Mouse (Mus musculus): ENCODE results near the gene Tedc2. TPM values are rescaled to one million over a fixed set of nuclear protein-coding genes. Genes with fewer than 3 reads are reported as not detected.

Tedc2 gene
- polyA plus RNA-seq, 1 experiment = 24.5 TPM

DNA sequence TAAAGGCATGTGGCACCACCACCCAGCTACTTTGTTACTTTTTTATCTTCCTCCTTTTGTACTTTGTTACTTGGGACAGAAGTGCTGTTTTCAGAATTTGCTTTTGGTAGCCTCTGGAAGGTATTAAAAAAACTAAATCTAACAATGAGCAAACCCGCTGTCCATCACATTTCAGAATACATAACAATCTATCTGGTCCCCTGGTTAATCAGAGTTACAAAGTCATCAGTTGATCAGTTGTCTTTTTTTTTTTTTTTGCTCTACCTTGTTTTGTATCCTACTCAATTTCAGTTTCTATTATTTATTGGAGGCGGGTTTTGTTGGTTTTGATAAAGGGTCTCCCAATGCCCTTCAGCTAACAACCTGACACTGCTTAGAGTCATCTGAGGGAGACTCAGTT is 31.7 kb upstream of the Tedc2 start:
- Histone ChIP-seq H3K36me3 (ENCODE audit: control insufficient read depth, insufficient read depth, low read length, poor library complexity, severe bottlenecking) (peaks cover 18% of the 10 kb centered on the region), H3K9ac (ENCODE audit: low read depth, poor library complexity, severe bottlenecking) (peak overlapping the region; percentile 64), H3K9me3 (replicated peaks; ENCODE audit: control insufficient read depth, insufficient read depth, low read length, poor library complexity, severe bottlenecking) (no peaks in the 10 kb centered on the region), H3K4me3 (ENCODE audit: low read depth, low read length) (no peak overlapping the region), H3K4me1 (ENCODE audit: control insufficient read depth, insufficient read depth, low read length) (no peaks in the 10 kb centered on the region), H3K27ac (ENCODE audit: insufficient read depth, low read length) (peak overlapping the region; percentile 81), H3K27me3 (ENCODE audit: control insufficient read depth, insufficient read depth, low read length, poor library complexity, severe bottlenecking) (no peaks in the 10 kb centered on the region)
- TF ChIP-seq CTCF (IDR thresholded peaks at IDR 0.05; ENCODE audit: low read depth, low read length) = no peak
- no peak for TF ChIP-seq EP300 (IDR thresholded peaks at IDR 0.05; ENCODE audit: insufficient read depth, low read depth, low read length)
- TF ChIP-seq POLR2A (IDR thresholded peaks at IDR 0.05; ENCODE audit: insufficient read depth, low read length) = no peak

DNA sequence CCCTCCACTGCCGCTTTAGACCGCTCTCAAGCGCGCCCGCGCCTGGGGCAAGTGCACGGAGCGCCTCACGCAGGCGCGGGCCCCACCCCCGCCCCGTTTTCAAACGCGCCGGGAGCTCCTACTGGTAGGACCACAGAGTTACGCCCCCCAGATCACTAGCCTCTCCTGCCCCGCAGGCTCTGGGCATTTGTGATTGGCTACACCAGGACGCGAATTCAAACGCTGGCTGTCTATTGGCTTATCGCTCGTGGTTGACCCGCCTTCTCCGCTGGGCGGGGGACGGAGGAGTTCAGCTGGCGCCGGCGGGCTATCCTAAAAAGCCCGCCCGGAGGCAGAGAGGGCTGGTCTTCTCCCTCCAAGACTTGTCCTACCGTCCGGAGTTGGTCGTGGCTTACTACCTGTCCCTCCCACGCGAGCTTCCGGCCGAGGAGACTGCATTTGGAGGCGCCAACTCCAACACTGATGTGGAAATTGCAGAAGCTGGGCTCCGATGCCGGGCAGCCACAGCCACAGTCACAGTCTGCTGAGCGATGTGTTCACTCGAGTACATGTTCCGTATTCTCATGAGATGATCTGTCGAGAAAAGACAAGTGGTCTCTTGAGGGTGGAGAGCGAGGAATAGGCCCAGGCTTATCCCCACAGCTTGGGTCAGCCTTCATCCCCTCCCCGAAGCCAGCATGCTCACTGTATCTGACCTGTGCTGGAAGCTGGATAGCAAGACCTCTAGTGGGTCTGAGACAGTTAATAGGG is 30.8 kb upstream of the Tedc2 start, which contains the start of gene Ccnf:
Ccnf (minus strand) TSS at position 165 of the 750 bp plus-strand sequence.
- no peaks in the 10 kb centered on the region for H3K9me3 ChIP-seq (replicated peaks; ENCODE audit: control insufficient read depth, insufficient read depth, low read length, poor library complexity, severe bottlenecking)
- no peaks in the 10 kb centered on the region for H3K27me3 ChIP-seq (ENCODE audit: control insufficient read depth, insufficient read depth, low read length, poor library complexity, severe bottlenecking)
- peaks cover 26% of the 10 kb centered on the region for H3K36me3 ChIP-seq (ENCODE audit: control insufficient read depth, insufficient read depth, low read length, poor library complexity, severe bottlenecking)
- no peaks in the 10 kb centered on the region for H3K4me1 ChIP-seq (ENCODE audit: control insufficient read depth, insufficient read depth, low read length)
- peak within 1 kb of the TSS; percentile 81 for H3K27ac ChIP-seq (ENCODE audit: insufficient read depth, low read length)
- peak; percentile 37 for TF ChIP-seq POLR2A (IDR thresholded peaks at IDR 0.05; ENCODE audit: insufficient read depth, low read length)
- no peak; the same call in 1 of the 2 replicates for TF ChIP-seq EP300 (IDR thresholded peaks at IDR 0.05; ENCODE audit: insufficient read depth, low read depth, low read length)
- H3K4me3 ChIP-seq (ENCODE audit: low read depth, low read length) = peak within 1 kb of the TSS; percentile 100
- peak within 1 kb of the TSS; percentile 98 for H3K9ac ChIP-seq (ENCODE audit: low read depth, poor library complexity, severe bottlenecking)

GRCm38 (mm10) chr17:24250988-24251319 is 30.3 kb upstream of the Tedc2 start:
- Histone ChIP-seq H3K27me3 (ENCODE audit: control insufficient read depth, insufficient read depth, low read length, poor library complexity, severe bottlenecking) (no peaks in the 10 kb centered on the region), H3K36me3 (ENCODE audit: control insufficient read depth, insufficient read depth, low read length, poor library complexity, severe bottlenecking) (peaks cover 31% of the 10 kb centered on the region), H3K4me1 (ENCODE audit: control insufficient read depth, insufficient read depth, low read length) (no peaks in the 10 kb centered on the region), H3K9me3 (replicated peaks; ENCODE audit: control insufficient read depth, insufficient read depth, low read length, poor library complexity, severe bottlenecking) (no peaks in the 10 kb centered on the region), H3K27ac (ENCODE audit: insufficient read depth, low read length) (peak overlapping the region; percentile 31), H3K9ac (ENCODE audit: low read depth, poor library complexity, severe bottlenecking) (peak overlapping the region; percentile 98), H3K4me3 (ENCODE audit: low read depth, low read length) (peak overlapping the region; percentile 100)
- no peak for TF ChIP-seq CTCF (IDR thresholded peaks at IDR 0.05; ENCODE audit: low read depth, low read length)
- TF ChIP-seq EP300 (IDR thresholded peaks at IDR 0.05; ENCODE audit: insufficient read depth, low read depth, low read length) = 0 out of 2 replicates have a peak, but pooled peaks have one; percentile 57

DNA sequence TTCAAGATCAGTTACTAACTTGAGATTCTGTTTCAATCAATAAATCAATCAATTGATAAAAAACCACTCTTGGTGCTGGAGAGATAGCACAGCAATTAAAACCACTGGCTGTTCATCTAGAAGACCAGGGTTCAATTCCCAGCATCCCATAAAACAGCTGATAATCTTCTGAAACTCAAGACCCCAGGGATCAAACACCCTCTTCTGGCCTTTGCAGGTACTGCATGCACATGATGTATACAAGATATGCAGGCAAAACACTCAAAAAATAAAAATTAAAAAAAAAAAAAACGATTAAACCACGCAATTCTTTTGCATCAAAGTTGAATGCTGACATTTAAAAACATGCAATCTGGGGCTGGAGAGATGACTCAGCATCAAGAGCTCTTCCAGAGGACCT is 28.0 kb upstream of the Tedc2 start:
- Histone ChIP-seq H3K9me3 (replicated peaks; ENCODE audit: control insufficient read depth, insufficient read depth, low read length, poor library complexity, severe bottlenecking) (peaks cover 3% of the 10 kb centered on the region; the same call in 1 of the 2 replicates), H3K4me3 (ENCODE audit: low read depth, low read length) (no peak overlapping the region), H3K9ac (ENCODE audit: low read depth, poor library complexity, severe bottlenecking) (no peak overlapping the region), H3K4me1 (ENCODE audit: control insufficient read depth, insufficient read depth, low read length) (no peaks in the 10 kb centered on the region), H3K27me3 (ENCODE audit: control insufficient read depth, insufficient read depth, low read length, poor library complexity, severe bottlenecking) (no peaks in the 10 kb centered on the region), H3K27ac (ENCODE audit: insufficient read depth, low read length) (no peak overlapping the region), H3K36me3 (ENCODE audit: control insufficient read depth, insufficient read depth, low read length, poor library complexity, severe bottlenecking) (peaks cover 49% of the 10 kb centered on the region)
- TF ChIP-seq POLR2A (IDR thresholded peaks at IDR 0.05; ENCODE audit: insufficient read depth, low read length) = no peak
- no peak for TF ChIP-seq CTCF (IDR thresholded peaks at IDR 0.05; ENCODE audit: low read depth, low read length)
- no peak for TF ChIP-seq EP300 (IDR thresholded peaks at IDR 0.05; ENCODE audit: insufficient read depth, low read depth, low read length)

DNA sequence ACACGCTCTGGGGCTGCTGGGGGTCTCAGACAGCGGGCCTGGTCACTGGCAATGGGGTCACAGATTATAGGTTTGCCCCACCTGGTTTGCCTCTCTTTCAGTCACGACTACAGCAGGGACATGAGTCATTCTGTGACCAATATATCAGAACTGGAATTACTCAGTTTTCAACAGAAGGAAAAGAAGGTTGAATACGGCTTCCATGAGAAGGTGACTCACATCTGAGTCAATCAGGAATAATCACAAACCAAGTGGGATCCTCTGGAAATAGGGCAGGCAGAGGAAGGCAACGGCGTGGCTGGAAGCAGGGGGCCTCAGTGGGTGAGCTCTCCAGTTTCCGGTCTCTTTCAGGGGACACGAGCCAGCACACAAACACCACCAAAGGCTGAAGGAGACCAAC is 23.4 kb upstream of the Tedc2 start:
- Histone ChIP-seq H3K36me3 (ENCODE audit: control insufficient read depth, insufficient read depth, low read length, poor library complexity, severe bottlenecking) (peaks cover 90% of the 10 kb centered on the region), H3K4me1 (ENCODE audit: control insufficient read depth, insufficient read depth, low read length) (no peaks in the 10 kb centered on the region), H3K27me3 (ENCODE audit: control insufficient read depth, insufficient read depth, low read length, poor library complexity, severe bottlenecking) (no peaks in the 10 kb centered on the region)

GRCm38 (mm10) chr17:24243311-24243969 is 22.8 kb upstream of the Tedc2 start:
- H3K36me3 ChIP-seq (ENCODE audit: control insufficient read depth, insufficient read depth, low read length, poor library complexity, severe bottlenecking) = peaks cover 90% of the 10 kb centered on the region
- H3K9me3 ChIP-seq (replicated peaks; ENCODE audit: control insufficient read depth, insufficient read depth, low read length, poor library complexity, severe bottlenecking) = peaks cover 3% of the 10 kb centered on the region; the same call in 1 of the 2 replicates
- H3K4me3 ChIP-seq (ENCODE audit: low read depth, low read length) = no peak overlapping the region
- H3K9ac ChIP-seq (ENCODE audit: low read depth, poor library complexity, severe bottlenecking) = no peak overlapping the region
- H3K27me3 ChIP-seq (ENCODE audit: control insufficient read depth, insufficient read depth, low read length, poor library complexity, severe bottlenecking) = no peaks in the 10 kb centered on the region
- no peak overlapping the region for H3K27ac ChIP-seq (ENCODE audit: insufficient read depth, low read length)
- H3K4me1 ChIP-seq (ENCODE audit: control insufficient read depth, insufficient read depth, low read length) = no peaks in the 10 kb centered on the region
- TF ChIP-seq EP300 (IDR thresholded peaks at IDR 0.05; ENCODE audit: insufficient read depth, low read depth, low read length) = no peak
- peak; percentile 54 for TF ChIP-seq CTCF (IDR thresholded peaks at IDR 0.05; ENCODE audit: low read depth, low read length)
- TF ChIP-seq POLR2A (IDR thresholded peaks at IDR 0.05; ENCODE audit: insufficient read depth, low read length) = no peak

More for the DNA sequence above, 23.4 kb upstream of the Tedc2 start:
- H3K4me3 ChIP-seq (ENCODE audit: low read depth, low read length) = no peak overlapping the region
- peaks cover 3% of the 10 kb centered on the region; the same call in 1 of the 2 replicates for H3K9me3 ChIP-seq (replicated peaks; ENCODE audit: control insufficient read depth, insufficient read depth, low read length, poor library complexity, severe bottlenecking)
- no peak overlapping the region for H3K9ac ChIP-seq (ENCODE audit: low read depth, poor library complexity, severe bottlenecking)
- peak overlapping the region; percentile 34; the same call in 1 of the 2 replicates for H3K27ac ChIP-seq (ENCODE audit: insufficient read depth, low read length)
- TF ChIP-seq EP300 (IDR thresholded peaks at IDR 0.05; ENCODE audit: insufficient read depth, low read depth, low read length) = no peak
- no peak for TF ChIP-seq CTCF (IDR thresholded peaks at IDR 0.05; ENCODE audit: low read depth, low read length)
- TF ChIP-seq POLR2A (IDR thresholded peaks at IDR 0.05; ENCODE audit: insufficient read depth, low read length) = no peak
